Mouse (Mus musculus): Measurements from ENCODE around the gene Snx3. TPM values are rescaled to one million over a fixed set of nuclear protein-coding genes. Genes with fewer than 3 reads are reported as not detected.

Gene Snx3
- total RNA-seq, 2 experiments from 2014 or later, result 163 to 175 TPM

GRCm38 (mm10) chr10:42578281-42578675 is 76.4 kb downstream of the Snx3 start:
- no peak for DNase-seq

GRCm38 (mm10) chr10:42578698-42579474 is 77.1 kb downstream of the Snx3 start:
- DNase-seq, result no peak

- DNase-seq, result no peak
Observed at GRCm38 (mm10) chr10:42579475-42580130, 77.8 kb downstream of the Snx3 start.

GRCm38 (mm10) chr10:42580131-42580950 is 78.5 kb downstream of the Snx3 start:
- DNase-seq, result no peak

DNA sequence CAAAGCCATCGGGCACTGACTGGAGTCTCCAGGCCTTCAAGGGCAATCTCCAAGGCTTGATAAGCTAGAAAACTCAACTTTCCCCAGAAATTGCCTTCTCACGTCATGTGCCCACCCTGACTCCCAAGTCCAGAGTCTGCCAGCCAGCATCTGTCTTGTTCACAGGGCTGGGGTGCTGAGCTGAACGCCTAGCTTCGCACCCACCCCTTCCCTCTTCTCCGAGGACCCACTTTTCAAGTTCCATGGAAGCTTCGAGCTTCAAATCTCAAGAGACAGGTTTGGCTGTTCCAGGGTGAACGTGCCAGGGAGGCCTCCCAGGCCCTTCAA is 79.1 kb downstream of the Snx3 start:
- no peak for DNase-seq

DNA sequence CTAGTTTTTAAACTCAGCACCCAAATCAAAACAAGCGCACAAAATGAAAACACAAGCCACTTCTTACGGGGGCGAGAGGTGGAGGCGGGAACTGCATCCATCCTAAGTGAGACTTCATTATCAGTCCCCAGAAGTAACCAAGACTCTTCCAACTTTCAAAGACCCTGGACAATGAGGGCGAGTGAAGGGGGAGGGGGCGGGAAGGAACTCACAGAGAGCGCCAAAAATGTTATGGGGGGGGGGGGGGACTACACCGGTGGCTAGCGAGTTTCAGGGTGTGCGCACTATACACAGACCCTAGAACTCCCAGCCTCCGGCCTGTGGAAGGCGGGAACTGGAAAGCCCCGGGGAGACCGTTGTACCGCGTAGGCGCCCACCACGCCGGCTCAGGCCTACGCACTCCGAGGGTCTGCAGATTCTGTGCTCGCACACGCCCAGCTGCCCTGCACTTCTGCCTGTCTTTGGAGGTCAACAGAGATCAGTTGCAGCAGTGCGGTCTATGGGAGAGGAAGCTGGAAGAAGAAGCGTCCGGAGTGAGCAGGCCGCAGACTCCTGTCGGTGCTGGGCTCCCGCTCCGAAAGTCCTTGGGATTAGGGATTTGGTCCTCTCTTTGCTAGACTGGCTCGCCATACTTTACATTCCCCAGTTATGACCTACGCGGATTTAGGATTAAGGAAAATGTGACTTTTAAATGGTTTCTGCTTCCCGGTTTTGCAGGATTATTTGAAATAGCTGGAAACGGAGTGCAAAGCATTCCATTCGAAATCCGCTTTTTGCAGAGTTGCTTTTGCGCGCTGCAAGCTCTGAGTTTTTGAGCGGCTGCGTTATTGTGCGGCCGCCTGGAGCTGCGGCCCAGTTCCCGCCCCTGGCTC is 80.1 kb downstream of the Snx3 start:
- DNase-seq, result no peak

GRCm38 (mm10) chr10:42582566-42583110 is 80.8 kb downstream of the Snx3 start:
- no peak for DNase-seq

DNA sequence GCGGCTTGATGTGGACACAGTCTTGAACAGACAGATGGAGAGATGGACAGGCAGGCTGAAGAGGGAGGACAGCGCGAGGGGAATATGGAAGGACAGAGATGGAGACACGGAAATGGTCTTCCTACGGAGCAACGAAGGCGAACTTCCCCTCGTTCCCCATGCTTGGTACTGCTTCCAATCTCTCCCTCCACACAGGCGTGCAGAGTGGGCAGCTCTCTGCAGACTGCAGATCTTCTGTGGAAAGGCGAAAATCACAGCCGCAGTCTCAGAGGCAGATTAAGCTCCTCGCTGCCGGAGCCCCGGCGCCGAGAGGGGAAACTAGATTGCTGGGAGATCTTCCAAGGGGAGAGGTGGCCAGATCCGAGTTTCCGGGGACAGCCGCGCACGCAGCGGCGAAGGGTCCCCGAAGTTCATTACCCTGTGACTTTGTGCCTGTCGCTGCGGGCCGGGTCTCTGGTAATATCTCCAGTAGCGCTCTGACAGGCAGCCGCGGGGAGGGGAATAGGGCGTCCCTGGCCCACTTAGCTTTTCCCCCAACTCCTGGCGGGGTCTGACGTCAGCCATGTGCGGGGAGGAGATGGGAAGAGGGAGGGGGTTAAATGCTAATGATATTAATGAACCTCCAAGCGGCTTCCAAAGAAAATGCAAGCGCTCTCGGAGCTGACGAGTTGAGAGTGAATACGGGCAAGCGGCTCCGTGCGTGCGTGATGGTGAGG is 81.5 kb downstream of the Snx3 start, which contains the start of the genes Nr2e1 and Ostm1:
Gene Nr2e1 (minus strand): TSS at position 476 of the 716 bp plus-strand sequence.
Gene Ostm1 (plus strand): TSS at position 666 of the 716 bp plus-strand sequence.
- no peak for DNase-seq

DNA sequence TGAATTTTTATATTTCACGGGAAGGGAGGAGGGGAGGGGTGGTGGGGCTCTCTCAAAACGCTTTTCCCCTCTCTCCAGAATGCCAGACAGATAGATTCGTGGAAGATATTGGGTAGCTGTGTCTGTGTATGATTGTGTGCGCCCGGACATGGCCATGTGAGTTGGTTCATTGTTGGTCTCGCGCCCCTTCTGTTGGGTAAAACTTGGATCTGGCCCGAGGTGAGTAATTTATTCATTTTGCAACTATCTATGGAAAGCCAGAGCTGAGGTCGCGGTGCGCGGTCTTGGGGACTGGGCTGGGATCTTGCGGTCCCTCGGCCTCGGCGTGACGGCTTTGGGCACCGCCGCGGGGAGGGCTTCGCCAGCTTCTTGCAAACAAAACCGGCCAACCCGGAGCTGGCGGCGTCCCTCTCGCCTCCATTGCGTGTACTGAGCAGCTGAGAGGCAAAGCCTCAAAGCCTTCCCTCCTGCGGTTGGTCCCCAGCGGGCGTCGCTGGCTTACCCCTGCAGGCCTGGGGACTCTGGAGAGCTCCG is 82.1 kb downstream of the Snx3 start:
- DNase-seq, result no peak

DNA sequence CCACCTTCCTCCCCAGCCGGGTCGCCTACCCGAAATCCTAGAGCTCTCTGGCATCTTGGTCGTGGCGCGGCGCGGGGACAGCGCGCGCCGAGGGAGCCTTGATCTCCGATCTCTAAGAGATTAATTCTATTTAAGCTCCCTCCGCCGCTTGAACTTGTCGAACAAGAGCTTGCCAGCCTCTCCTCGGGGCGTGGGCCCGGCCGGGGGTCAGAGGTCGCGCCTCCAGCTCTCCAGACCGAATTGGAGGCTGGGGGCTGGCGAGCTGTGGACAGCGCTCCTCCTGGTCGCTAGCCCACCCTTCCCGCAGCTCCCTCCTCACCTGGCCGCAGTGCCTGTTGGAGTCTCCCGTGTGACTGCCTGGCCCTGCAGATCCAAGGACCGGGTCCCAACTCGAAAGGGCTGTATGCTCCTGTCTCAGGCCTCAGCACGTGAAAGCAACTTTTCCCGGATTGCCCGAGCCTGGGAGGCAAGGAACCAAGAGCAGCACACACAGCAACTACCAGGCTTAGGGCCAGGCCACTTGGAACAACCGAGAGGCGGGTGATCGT is 82.7 kb downstream of the Snx3 start:
- no peak for DNase-seq

Other genes with a start within 250 kb of the Snx3 start
- 10 to 100 TPM; 45.4 to 48.2 TPM for gene Foxo3, start 225.3 kb upstream of the Snx3 start, total RNA-seq (2021)
- 10 to 100 TPM; 24.2 to 27.5 TPM for gene Afg1l, start 23.5 kb upstream of the Snx3 start, total RNA-seq (2021)
- gene Nr2e1, start 81.6 kb downstream of the Snx3 start, total RNA-seq (2021), result not detected
- 10 to 100 TPM; 19.2 to 19.4 TPM for gene Ostm1, start 81.8 kb downstream of the Snx3 start, total RNA-seq (2021)